Mouse (Mus musculus): ENCODE data around the gene Rrp15.
"Not testable (repeated sequence)": the region's sequence is repeated elsewhere in the genome, so short reads cannot be mapped to it uniquely, and the experiment has no call there.

Gene Rrp15

GRCm38 (mm10) chr1:186748724-186749653, at the start of gene Rrp15:
Gene Rrp15, minus strand, starts transcription at chr1:186749358.
- peak; percentile 71 for DNase-seq

- no peak for DNase-seq
Observed at GRCm38 (mm10) chr1:186797991-186798390, 48.8 kb upstream of the Rrp15 start.

GRCm38 (mm10) chr1:186785359-186785758, 36.2 kb upstream of the Rrp15 start:
- no peak for DNase-seq

- DNase-seq: no peak
Observed at GRCm38 (mm10) chr1:186780826-186781225, 31.7 kb upstream of the Rrp15 start.

- no peak for DNase-seq
Observed at GRCm38 (mm10) chr1:186773124-186773523, 24.0 kb upstream of the Rrp15 start.

- DNase-seq: no peak
Observed at GRCm38 (mm10) chr1:186772547-186773077, 23.5 kb upstream of the Rrp15 start.

GRCm38 (mm10) chr1:186772005-186772404, 22.8 kb upstream of the Rrp15 start:
- no peak for DNase-seq

GRCm38 (mm10) chr1:186770659-186771058, 21.5 kb upstream of the Rrp15 start:
- DNase-seq: no peak

GRCm38 (mm10) chr1:186768392-186768791, 19.2 kb upstream of the Rrp15 start:
- no peak for DNase-seq

GRCm38 (mm10) chr1:186763451-186763850, 14.3 kb upstream of the Rrp15 start:
- DNase-seq: not testable (repeated sequence)

GRCm38 (mm10) chr1:186749675-186750283, 621 bp upstream of the Rrp15 start:
- no peak for DNase-seq

GRCm38 (mm10) chr1:186739828-186740227, 9.3 kb downstream of the Rrp15 start:
- no peak for DNase-seq

GRCm38 (mm10) chr1:186735537-186735936, 13.6 kb downstream of the Rrp15 start:
- no peak for DNase-seq

GRCm38 (mm10) chr1:186733052-186733451, 16.1 kb downstream of the Rrp15 start:
- DNase-seq: no peak

GRCm38 (mm10) chr1:186728778-186729177, 20.4 kb downstream of the Rrp15 start:
- DNase-seq: no peak

GRCm38 (mm10) chr1:186726117-186726516, 23.0 kb downstream of the Rrp15 start:
- no peak for DNase-seq

GRCm38 (mm10) chr1:186722299-186722698, 26.9 kb downstream of the Rrp15 start:
- DNase-seq: no peak

- peak; percentile 81 for DNase-seq
Observed at GRCm38 (mm10) chr1:186721846-186722245, 27.3 kb downstream of the Rrp15 start.

- DNase-seq: no peak
Observed at GRCm38 (mm10) chr1:186721166-186721565, 28.0 kb downstream of the Rrp15 start.

GRCm38 (mm10) chr1:186719708-186720107, 29.4 kb downstream of the Rrp15 start:
- DNase-seq: no peak

GRCm38 (mm10) chr1:186718881-186719280, 30.3 kb downstream of the Rrp15 start:
- no peak for DNase-seq

- no peak for DNase-seq
Observed at GRCm38 (mm10) chr1:186714980-186715896, 33.9 kb downstream of the Rrp15 start.

- no peak for DNase-seq
Observed at GRCm38 (mm10) chr1:186714215-186714614, 34.9 kb downstream of the Rrp15 start.

Data from right cerebral cortex, postnatal 14 days (tissue).